Comparison of ENCODE assay signal across 17 mouse cellular contexts in genomic region chr2:17936527-17937139, GRCm38 (mm10).
"Had no signal": no experiment of that assay in that cellular context is flagged by ENCODE, and none has a peak within 500 bp of the region (broad histone marks: within the 10 kb centered on the region; RNA-seq: fewer than 3 reads in every experiment).

No protein-coding gene starts in this region.

- H3K9ac ChIP-seq: limb, embryonic 13.5 days; liver, embryonic 15.5 days; lung, embryonic 15.5 days; midbrain, embryonic 12.5 days; neural tube, embryonic 13.5 days had no signal

- H3K4me1 ChIP-seq: liver, embryonic 15.5 days had no signal

- H3K4me3 ChIP-seq: limb, embryonic 13.5 days; liver, embryonic 15.5 days; lung, embryonic 15.5 days; midbrain, embryonic 12.5 days; neural tube, embryonic 13.5 days had no signal

- H3K36me3 ChIP-seq: limb, embryonic 13.5 days; liver, embryonic 15.5 days; lung, embryonic 15.5 days; midbrain, embryonic 12.5 days; neural tube, embryonic 13.5 days had no signal

- DNase-seq: kidney, adult 8-10 months; kidney, postnatal 25 days; layer of hippocampus, postnatal 36 days; lung, postnatal 14 days; retina, postnatal 1 day; right cerebral cortex, postnatal 4 days; spleen, adult 18-20 months; thymus, adult 18-20 months; thymus, postnatal 25 days had no signal

- H3K27ac ChIP-seq: limb, embryonic 13.5 days; liver, embryonic 15.5 days; lung, embryonic 15.5 days; macrophage; midbrain, embryonic 12.5 days; neural tube, embryonic 13.5 days had no signal

- ATAC-seq: midbrain, embryonic 16.5 days had no signal

- H3K9me3 ChIP-seq: liver, embryonic 15.5 days; lung, embryonic 15.5 days; midbrain, embryonic 12.5 days had no signal

- H3K4me2 ChIP-seq: limb, embryonic 13.5 days; liver, embryonic 11.5 days; liver, embryonic 15.5 days; lung, embryonic 15.5 days; midbrain, embryonic 12.5 days; neural tube, embryonic 13.5 days had no signal

- H3K27me3 ChIP-seq: limb, embryonic 13.5 days; liver, embryonic 15.5 days; lung, embryonic 15.5 days; midbrain, embryonic 12.5 days; neural tube, embryonic 13.5 days had no signal
